Mouse (Mus musculus) layer of hippocampus, postnatal 25 days (tissue): ENCODE results near the gene Tor3a. TPM values are rescaled to one million over a fixed set of nuclear protein-coding genes. Genes with fewer than 3 reads are reported as not detected.

Experiments used
- total RNA-seq, 2 experiments: library from RNA; stranded (reverse); gene quantifications; 2 replicates each; pipeline ENCODE4 v1.2.3; 2021

Tor3a gene
- total RNA-seq, 2 experiments from 2014 or later, result 5.1 to 6.3 TPM

Other genes with a start within 250 kb of the Tor3a start
- 10 to 100 TPM; 41.2 to 47.1 TPM for gene Soat1, start 200.0 kb downstream of the Tor3a start, total RNA-seq
- gene Gm10031, start 150.3 kb downstream of the Tor3a start, total RNA-seq, result 10 to 100 TPM; 45.3 to 48.8 TPM
- gene Abl2, start 115.6 kb downstream of the Tor3a start, total RNA-seq, result 10 to 100 TPM; 78.2 to 83.8 TPM
- 10 to 100 TPM; 69.8 to 75.6 TPM for gene Fam20b, start 44.7 kb upstream of the Tor3a start, total RNA-seq
- 1 to 10 TPM; 1.1 to 1.4 TPM for gene Angptl1, start 164.2 kb upstream of the Tor3a start, total RNA-seq